Mouse (Mus musculus) kidney, postnatal 0 days (tissue): ENCODE data around the gene Gnptab. TPM values are rescaled to one million over a fixed set of nuclear protein-coding genes. Genes with fewer than 3 reads are reported as not detected.
A peak's percentile ranks its signal among the peaks of the same experiment; 100 is the strongest.

Source experiments
- ATAC-seq: fragments of 200-750 bp; cut with Nextera tagmentation; replicated peaks from 2 replicates; pipeline ENCODE4 v1.8.0; 2017; ENCODE audit warnings: low read depth, moderate number of reproducible peaks, moderate TSS enrichment, moderate library complexity; ENCODE audit not compliant: low FRiP score
- DNase-seq: peaks from one replicate; pipeline ENCODE4 v3.0.0-alpha.2; 2016; ENCODE audit warnings: low spot score
- H3K27ac ChIP-seq: fragments of 300-500 bp; sonication (generic); 2 replicates; pipeline ENCODE4 v1.5.1; 2014; ENCODE audit warnings: mild to moderate bottlenecking
- H3K27me3 ChIP-seq: fragments of 300-500 bp; sonication (generic); 2 replicates; pipeline ENCODE4 v1.6.1; 2014; ENCODE audit warnings: low read length, mixed read lengths; ENCODE audit not compliant: insufficient read depth
- H3K36me3 ChIP-seq: fragments of 300-500 bp; sonication (generic); 2 replicates; pipeline ENCODE4 v1.6.1; 2014; ENCODE audit warnings: low read length, mixed read lengths; ENCODE audit not compliant: insufficient read depth
- H3K4me1 ChIP-seq: fragments of 300-500 bp; sonication (generic); replicated peaks from 2 replicates; pipeline ENCODE4 v1.6.1; 2014; ENCODE audit warnings: antibody characterized with exemption, low read length, mixed read lengths; ENCODE audit not compliant: insufficient read depth
- H3K4me2 ChIP-seq: fragments of 300-500 bp; sonication (generic); 2 replicates; pipeline ENCODE4 v1.6.1; 2014; ENCODE audit warnings: mild to moderate bottlenecking, low read length, moderate library complexity, mixed read lengths
- H3K4me3 ChIP-seq: fragments of 300-500 bp; sonication (generic); replicated peaks from 2 replicates; pipeline ENCODE4 v1.5.1; 2014; ENCODE audit warnings: low read depth, low read length
- H3K9ac ChIP-seq: fragments of 300-500 bp; sonication (generic); 2 replicates; pipeline ENCODE4 v1.6.1; 2014; ENCODE audit warnings: low read depth, low read length
- H3K9me3 ChIP-seq: fragments of 300-500 bp; sonication (generic); replicated peaks from 2 replicates; pipeline ENCODE4 v1.6.1; 2016; ENCODE audit warnings: low read length, inconsistent platforms, mixed read lengths
- CTCF ChIP-seq: IDR thresholded peaks from 2 replicates; pipeline ENCODE4 v1.5.1; 2016; ENCODE audit warnings: antibody characterized with exemption, low read depth, mild to moderate bottlenecking, moderate library complexity
- WGBS: fragments of 180-500 bp; shearing (Covaris S2); extraction: QIAGEN DNeasy Blood & Tissue Kit; methylation state at CpG from one replicate; pipeline ENCODE4 v1.1.7; 2014; 5-methylcytosine and 5-hydroxymethylcytosine counted together
- polyA plus RNA-seq: library from polyadenylated mRNA; unstranded; fragments of >200 nt; fragmentation: Nextera tagmentation; extraction: Ambion mirVana; gene quantifications from 2 replicates; pipeline ENCODE4 v1.2.1, GENCODE M21; 2015

Gene Gnptab
- polyA plus RNA-seq, 1 experiment from 2014 or later: 9.0 TPM

GRCm38 (mm10) chr10:88349800-88350199 lies 29.1 kb upstream of the Gnptab start:
- no peak overlapping the region for H3K9ac ChIP-seq
- ATAC-seq (no peak), DNase-seq (no peak)
- no peak overlapping the region for H3K4me2 ChIP-seq
- 40% methylated on average over 8 of the region's 8 CpGs for WGBS
- H3K4me1 ChIP-seq: no peaks in the 10 kb centered on the region
- H3K27ac ChIP-seq: no peak overlapping the region
- no peak for TF ChIP-seq CTCF
- no peaks in the 10 kb centered on the region for H3K9me3 ChIP-seq
- H3K27me3 ChIP-seq: no peaks in the 10 kb centered on the region
- H3K4me3 ChIP-seq: no peak overlapping the region
- no peaks in the 10 kb centered on the region for H3K36me3 ChIP-seq

GRCm38 (mm10) chr10:88350687-88351086 lies 28.2 kb upstream of the Gnptab start:
- WGBS: 57% methylated on average over 2 of the region's 2 CpGs
- ATAC-seq: no peak

GRCm38 (mm10) chr10:88351411-88352103 lies 27.4 kb upstream of the Gnptab start:
- Histone ChIP-seq H3K9ac (no peak overlapping the region), H3K9me3 (no peaks in the 10 kb centered on the region), H3K36me3 (no peaks in the 10 kb centered on the region), H3K4me3 (no peak overlapping the region), H3K4me1 (no peaks in the 10 kb centered on the region), H3K27ac (no peak overlapping the region), H3K27me3 (no peaks in the 10 kb centered on the region), H3K4me2 (no peak overlapping the region)
- ATAC-seq (no peak), DNase-seq (no peak)
- WGBS: 68% methylated on average over 5 of the region's 5 CpGs
- no peak for TF ChIP-seq CTCF

More at GRCm38 (mm10) chr10:88350687-88351086, 28.2 kb upstream of the Gnptab start:
- no peak overlapping the region for H3K9ac ChIP-seq
- H3K27me3 ChIP-seq: no peaks in the 10 kb centered on the region
- no peak overlapping the region for H3K4me3 ChIP-seq
- H3K4me2 ChIP-seq: no peak overlapping the region
- no peaks in the 10 kb centered on the region for H3K4me1 ChIP-seq
- no peak for DNase-seq
- no peaks in the 10 kb centered on the region for H3K9me3 ChIP-seq
- H3K36me3 ChIP-seq: no peaks in the 10 kb centered on the region
- no peak for TF ChIP-seq CTCF
- no peak overlapping the region for H3K27ac ChIP-seq

GRCm38 (mm10) chr10:88352549-88352948 lies 26.4 kb upstream of the Gnptab start:
- no peaks in the 10 kb centered on the region for H3K27me3 ChIP-seq
- no peak overlapping the region for H3K9ac ChIP-seq
- DNase-seq (no peak), ATAC-seq (no peak)
- TF ChIP-seq CTCF: no peak
- WGBS: 70% methylated on average over 2 of the region's 2 CpGs
- no peak overlapping the region for H3K27ac ChIP-seq
- H3K4me3 ChIP-seq: no peak overlapping the region
- H3K9me3 ChIP-seq: no peaks in the 10 kb centered on the region
- no peaks in the 10 kb centered on the region for H3K4me1 ChIP-seq
- H3K36me3 ChIP-seq: no peaks in the 10 kb centered on the region
- no peak overlapping the region for H3K4me2 ChIP-seq

- Histone ChIP-seq H3K27me3 (no peaks in the 10 kb centered on the region), H3K4me3 (no peak overlapping the region), H3K4me1 (no peaks in the 10 kb centered on the region), H3K4me2 (no peak overlapping the region), H3K9me3 (no peaks in the 10 kb centered on the region; the same call in 1 of the 2 replicates), H3K36me3 (no peaks in the 10 kb centered on the region), H3K27ac (no peak overlapping the region), H3K9ac (no peak overlapping the region)
- TF ChIP-seq CTCF: no peak
- ATAC-seq (no peak), DNase-seq (no peak)
- whole genome bisulfite sequencing: 60% methylated on average over 5 of the region's 5 CpGs
Observed at GRCm38 (mm10) chr10:88354599-88354998, 24.3 kb upstream of the Gnptab start.

- Histone ChIP-seq H3K4me1 (no peaks in the 10 kb centered on the region), H3K27ac (no peak overlapping the region), H3K4me3 (peak overlapping the region; percentile 56), H3K36me3 (no peaks in the 10 kb centered on the region), H3K9ac (peak overlapping the region; percentile 63), H3K27me3 (no peaks in the 10 kb centered on the region), H3K9me3 (no peaks in the 10 kb centered on the region; the same call in 1 of the 2 replicates), H3K4me2 (peak overlapping the region; percentile 85)
- TF ChIP-seq CTCF: no peak
- no peak for DNase-seq
- 9% methylated on average over 21 of the region's 21 CpGs for WGBS
- peak; percentile 26; the same call in 1 of the 2 replicates for ATAC-seq
Observed at GRCm38 (mm10) chr10:88356114-88356982, 22.6 kb upstream of the Gnptab start.
